Mouse (Mus musculus): ENCODE results near the gene Slc16a10.

- TF ChIP-seq POLR2A (IDR thresholded peaks at IDR 0.05; ENCODE audit: insufficient read depth, low read length) (no peak), CTCF (IDR thresholded peaks at IDR 0.05; ENCODE audit: low read depth, low read length) (no peak), EP300 (IDR thresholded peaks at IDR 0.05; ENCODE audit: insufficient read depth, low read depth, low read length) (no peak)
Observed at GRCm38 (mm10) chr10:40058786-40059120, 83.3 kb downstream of the Slc16a10 start.

All from ES-Bruce4 (cell line).